Mouse (Mus musculus) CH12.LX (cell line): ENCODE results near the gene Wdr95.

Source experiments
- BHLHE40 ChIP-seq: IDR thresholded peaks from 2 replicates; pipeline ENCODE4 v1.6.1; 2011; ENCODE audit warnings: mild to moderate bottlenecking, low read depth, low read length, improper control_type of control experiment
- CTCF ChIP-seq, 2 experiments: IDR thresholded peaks in 1 of 2; conservative IDR thresholded peaks in 1 of 2; 2 replicates each; pipeline ENCODE4 v1.5.1; 2011 to 2012; ENCODE audit warnings: low read depth in 2 of 2, low read length in 2 of 2, improper control_type of control experiment in 1 of 2, inconsistent platforms in 1 of 2, mild to moderate bottlenecking in 1 of 2, moderate library complexity in 1 of 2
- EP300 ChIP-seq: IDR thresholded peaks from 2 replicates; pipeline ENCODE4 v1.6.1; 2011; ENCODE audit warnings: low read length, improper control_type of control experiment
- MAFK ChIP-seq: IDR thresholded peaks from 2 replicates; pipeline ENCODE4 v1.6.1; 2011; ENCODE audit warnings: low read length, improper control_type of control experiment; ENCODE audit not compliant: insufficient replicate concordance
- MXI1 ChIP-seq: IDR thresholded peaks from 2 replicates; pipeline ENCODE4 v1.6.1; 2011; ENCODE audit warnings: mild to moderate bottlenecking, low read depth, low read length, improper control_type of control experiment
- POLR2A ChIP-seq: IDR thresholded peaks from 2 replicates; pipeline ENCODE4 v1.6.1; 2011; ENCODE audit warnings: low read depth, mild to moderate bottlenecking, improper control_type of control experiment, low read length
- SIN3A ChIP-seq: IDR thresholded peaks from 2 replicates; pipeline ENCODE4 v1.6.1; 2012; ENCODE audit warnings: low read length, improper control_type of control experiment, inconsistent platforms
- TCF12 ChIP-seq: IDR thresholded peaks from 2 replicates; pipeline ENCODE4 v1.6.1; 2014; ENCODE audit warnings: low read depth, mild to moderate bottlenecking, inconsistent platforms, low read length, improper control_type of control experiment
- ZKSCAN1 ChIP-seq: IDR thresholded peaks from 2 replicates; pipeline ENCODE4 v1.6.1; 2012; ENCODE audit warnings: low read depth, inconsistent platforms, low read length, improper control_type of control experiment, borderline replicate concordance
- ZNF384 ChIP-seq: IDR thresholded peaks from 2 replicates; pipeline ENCODE4 v1.6.1; 2012; ENCODE audit warnings: low read depth, low read length, improper control_type of control experiment, inconsistent platforms

GRCm38 (mm10) chr5:149525055-149525785 is 3.3 kb upstream of the Wdr95 start:
- peak; percentile 13 to 50; a peak in 2 of 4 replicates for TF ChIP-seq CTCF (conservative IDR thresholded peaks at IDR 0.05 in 1 of 2, IDR thresholded peaks at IDR 0.05 in 1 of 2; ENCODE audit: low read depth in 2 of 2, low read length in 2 of 2)
- no peak for TF ChIP-seq MXI1
- no peak for TF ChIP-seq EP300
- TF ChIP-seq BHLHE40 = no peak
- TF ChIP-seq MAFK = no peak
- no peak for TF ChIP-seq ZKSCAN1
- TF ChIP-seq SIN3A = no peak
- TF ChIP-seq TCF12 = no peak
- TF ChIP-seq POLR2A = no peak
- TF ChIP-seq ZNF384 = no peak
